Mouse (Mus musculus) forebrain, embryonic 11.5 days (tissue): Measurements from ENCODE around the gene Bbs2. TPM values are rescaled to one million over a fixed set of nuclear protein-coding genes. Genes with fewer than 3 reads are reported as not detected.
"Not testable (repeated sequence)": the region's sequence is repeated elsewhere in the genome, so short reads cannot be mapped to it uniquely, and the experiment has no call there.

ENCODE experiments used
- ATAC-seq: fragments of 200-750 bp; cut with Nextera tagmentation; replicated peaks from 2 replicates; pipeline ENCODE4 v1.8.0; 2017; ENCODE audit warnings: moderate TSS enrichment; ENCODE audit not compliant: low FRiP score
- DNase-seq: peaks from one replicate; pipeline ENCODE4 v3.0.0-alpha.2; 2017; ENCODE audit warnings: low spot score
- H3K27ac ChIP-seq: fragments of 300-500 bp; sonication (generic); 2 replicates; pipeline ENCODE4 v1.5.1; 2014; ENCODE audit warnings: low read depth, low read length
- H3K27me3 ChIP-seq: fragments of 300-500 bp; sonication (generic); 2 replicates; pipeline ENCODE4 v1.6.1; 2014; ENCODE audit warnings: mild to moderate bottlenecking, low read length, mixed read lengths; ENCODE audit not compliant: control insufficient read depth, insufficient read depth
- H3K36me3 ChIP-seq: fragments of 300-500 bp; sonication (generic); 2 replicates; pipeline ENCODE4 v1.6.1; 2014; ENCODE audit warnings: mild to moderate bottlenecking, low read length, moderate library complexity, mixed read lengths; ENCODE audit not compliant: control insufficient read depth, insufficient read depth
- H3K4me1 ChIP-seq: fragments of 300-500 bp; sonication (generic); replicated peaks from 2 replicates; pipeline ENCODE4 v1.6.1; 2014; ENCODE audit warnings: low read length, mixed read lengths; ENCODE audit not compliant: control insufficient read depth, insufficient read depth
- H3K4me2 ChIP-seq: fragments of 300-500 bp; sonication (generic); 2 replicates; pipeline ENCODE4 v1.6.1; 2014; ENCODE audit warnings: low read depth, mild to moderate bottlenecking, low read length, moderate library complexity, mixed read lengths; ENCODE audit not compliant: severe bottlenecking
- H3K4me3 ChIP-seq: fragments of 300-500 bp; sonication (generic); 2 replicates; pipeline ENCODE4 v1.5.1; 2014; ENCODE audit warnings: low read depth, low read length
- H3K9ac ChIP-seq: fragments of 300-500 bp; sonication (generic); 2 replicates; pipeline ENCODE4 v1.6.1; 2014; ENCODE audit warnings: low read length
- H3K9me3 ChIP-seq: fragments of 300-500 bp; sonication (generic); 2 replicates; pipeline ENCODE4 v1.6.1; 2016; ENCODE audit warnings: low read length, mixed read lengths; ENCODE audit not compliant: control insufficient read depth
- WGBS: fragments of 180-500 bp; shearing (Covaris S2); extraction: QIAGEN DNeasy Blood & Tissue Kit; methylation state at CpG from one replicate; pipeline ENCODE4 v1.1.7; 2014; 5-methylcytosine and 5-hydroxymethylcytosine counted together
- polyA plus RNA-seq: library from polyadenylated mRNA; unstranded; fragments of >200 nt; fragmentation: Nextera tagmentation; extraction: Ambion mirVana; gene quantifications from 2 replicates; pipeline ENCODE4 v1.2.1, GENCODE M21; 2014

Bbs2 gene
- polyA plus RNA-seq, 1 experiment from 2014 or later: 23.3 TPM

DNA sequence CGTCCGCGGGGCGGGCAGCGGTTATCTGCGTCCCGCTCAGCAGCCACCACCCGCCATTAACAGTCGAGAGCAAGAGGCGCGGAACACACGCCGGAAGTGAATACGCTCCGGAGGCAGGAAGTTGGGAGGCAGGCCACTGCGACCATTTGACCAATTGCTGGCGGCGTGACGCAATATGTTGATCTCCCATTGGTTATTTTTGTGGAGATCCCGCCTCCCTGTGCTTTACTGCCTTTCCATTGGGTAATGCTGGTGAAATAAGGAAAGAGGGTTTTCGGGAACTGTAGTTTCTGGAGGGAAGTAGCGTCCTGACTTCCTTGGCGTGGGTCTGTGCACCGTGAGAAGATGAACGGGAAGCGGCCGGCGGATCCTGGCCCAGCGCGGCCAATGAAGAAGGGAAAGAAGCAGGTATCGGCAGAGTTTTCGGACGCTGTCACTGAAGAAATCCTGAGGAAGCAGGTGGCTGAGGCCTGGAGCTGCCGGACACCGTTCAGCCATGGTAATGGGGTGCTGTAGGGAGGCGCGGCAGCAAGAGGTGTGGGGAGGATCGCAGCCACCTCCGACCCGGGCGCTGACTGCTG, 61.7 kb downstream of the Bbs2 start, which contains the start of the genes Nudt21 and Ogfod1:
Gene Nudt21 (minus strand): TSS at position 88 of the 581 bp plus-strand sequence.
Gene Ogfod1 (plus strand): TSS at position 255 of the 581 bp plus-strand sequence.
- H3K27me3 ChIP-seq: no peaks in the 10 kb centered on the region
- peak within 1 kb of the TSS; percentile 77 for H3K9ac ChIP-seq
- H3K4me1 ChIP-seq: peaks cover 12% of the 10 kb centered on the region
- no peaks in the 10 kb centered on the region for H3K36me3 ChIP-seq
- ATAC-seq (peak; percentile 99), DNase-seq (peak; percentile 95)
- no peaks in the 10 kb centered on the region for H3K9me3 ChIP-seq
- H3K4me2 ChIP-seq: peak within 1 kb of the TSS; percentile 73
- H3K27ac ChIP-seq: peak within 1 kb of the TSS; percentile 67; the same call in 1 of the 2 replicates
- peak within 1 kb of the TSS; percentile 44 for H3K4me3 ChIP-seq
- under 1% methylated on average over 41 of the region's 41 CpGs for WGBS

DNA sequence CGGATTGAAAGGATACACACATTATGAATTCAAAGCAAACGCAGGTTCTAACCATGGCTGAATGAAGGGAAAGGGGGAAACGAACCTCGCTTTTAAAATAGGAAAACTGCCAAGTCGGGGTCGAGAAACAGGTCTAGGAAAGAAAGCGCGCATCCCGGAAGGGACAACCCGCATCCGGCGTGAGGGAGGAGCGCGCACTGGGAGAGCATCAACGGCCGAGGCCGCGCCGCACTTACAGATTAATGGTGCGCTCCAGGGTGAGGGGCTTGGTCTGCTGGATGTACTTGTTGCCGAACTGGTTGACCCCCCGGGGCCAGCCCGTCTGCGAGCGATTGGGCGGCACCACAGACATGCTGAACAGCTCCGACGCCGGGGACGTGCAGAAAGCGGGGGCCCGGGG, 62.2 kb downstream of the Bbs2 start:
- H3K27me3 ChIP-seq, H3K9me3 ChIP-seq, H3K36me3 ChIP-seq: not testable (repeated sequence)
- peak overlapping the region; percentile 67; the same call in 1 of the 2 replicates for H3K27ac ChIP-seq
- H3K4me2 ChIP-seq: peak overlapping the region; percentile 73
- H3K4me1 ChIP-seq: peaks cover 12% of the 10 kb centered on the region
- ATAC-seq: peak; percentile 88
- peak overlapping the region; percentile 44 for H3K4me3 ChIP-seq
- H3K9ac ChIP-seq: peak overlapping the region; percentile 77
- peak; percentile 87 for DNase-seq
- WGBS: under 1% methylated on average over 24 of the region's 32 CpGs

DNA sequence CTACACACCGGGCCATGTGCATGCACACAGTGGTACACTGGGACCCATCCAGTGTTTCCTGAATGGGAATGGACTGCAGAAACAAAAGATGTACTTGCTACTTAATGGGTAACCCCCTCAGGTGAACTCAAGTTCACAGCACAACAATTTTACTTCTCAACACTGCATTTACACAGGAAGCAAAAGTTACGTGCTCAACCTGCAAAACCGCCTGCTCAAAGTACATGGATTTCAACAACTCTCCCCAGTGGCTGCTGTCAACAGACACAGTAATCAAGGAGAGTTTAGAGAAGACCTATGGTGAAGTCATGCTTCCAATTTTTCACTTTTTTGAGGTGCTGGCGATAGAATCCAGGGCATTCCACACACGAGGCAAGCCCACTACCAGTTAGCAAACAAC, 63.5 kb downstream of the Bbs2 start:
- H3K4me3 ChIP-seq: peak overlapping the region; percentile 44; the same call in 1 of the 2 replicates
- peaks cover 2% of the 10 kb centered on the region; the same call in 1 of the 2 replicates for H3K36me3 ChIP-seq
- H3K4me2 ChIP-seq: peak overlapping the region; percentile 73; the same call in 1 of the 2 replicates
- H3K9me3 ChIP-seq: no peaks in the 10 kb centered on the region
- no peaks in the 10 kb centered on the region for H3K27me3 ChIP-seq
- ATAC-seq (no peak), DNase-seq (no peak)
- H3K4me1 ChIP-seq: peaks cover 12% of the 10 kb centered on the region
- WGBS: 76% methylated on average over 5 of the region's 5 CpGs
- peak overlapping the region; percentile 43 for H3K9ac ChIP-seq
- no peak overlapping the region for H3K27ac ChIP-seq

DNA sequence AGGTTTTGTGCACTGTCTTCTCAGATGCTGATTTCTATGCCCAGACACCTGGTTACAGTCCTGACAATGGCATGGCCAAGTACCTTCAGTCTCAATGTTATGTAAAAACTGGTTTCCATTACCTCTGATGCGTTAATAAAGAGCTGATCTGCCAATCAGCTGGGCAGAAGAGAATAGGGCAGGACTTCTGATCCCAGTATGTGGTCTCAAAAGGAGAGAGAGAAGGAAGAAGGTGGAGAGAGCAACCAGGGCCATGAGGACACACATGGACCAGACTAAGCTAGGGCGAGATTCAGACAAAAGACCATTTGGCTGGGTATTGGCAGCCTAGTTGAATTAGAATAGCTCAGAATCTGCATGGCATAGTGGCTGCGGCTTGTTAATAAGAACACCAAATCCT, 65.1 kb downstream of the Bbs2 start:
- 44% methylated on average over 3 of the region's 3 CpGs for WGBS
- Histone ChIP-seq H3K36me3 (peaks cover 10% of the 10 kb centered on the region), H3K9ac (no peak overlapping the region), H3K4me3 (no peak overlapping the region), H3K4me2 (no peak overlapping the region), H3K27ac (no peak overlapping the region), H3K27me3 (no peaks in the 10 kb centered on the region), H3K4me1 (peaks cover 12% of the 10 kb centered on the region), H3K9me3 (no peaks in the 10 kb centered on the region)
- ATAC-seq (no peak), DNase-seq (no peak)

DNA sequence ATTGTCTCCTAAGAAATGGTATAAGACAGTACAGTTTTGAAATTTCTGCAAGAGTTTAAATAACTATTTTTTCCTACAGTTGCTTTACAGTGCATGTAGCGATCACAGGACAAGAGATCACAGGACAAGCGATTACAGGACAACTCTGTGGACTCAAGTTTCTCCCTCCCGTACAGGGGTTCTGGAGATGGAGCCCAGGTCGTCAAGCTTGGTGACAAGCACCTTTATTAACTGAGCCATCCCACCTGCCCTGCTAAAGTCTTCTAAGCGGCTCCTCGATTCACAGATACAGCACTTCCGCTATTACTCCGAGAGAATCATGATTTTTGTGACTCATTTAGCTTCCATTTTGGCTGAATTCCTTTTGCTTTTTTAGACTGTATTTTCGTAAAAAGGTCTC, 69.0 kb downstream of the Bbs2 start:
- no peaks in the 10 kb centered on the region for H3K9me3 ChIP-seq
- peaks cover 4% of the 10 kb centered on the region; the same call in 1 of the 2 replicates for H3K4me1 ChIP-seq
- peaks cover 22% of the 10 kb centered on the region for H3K36me3 ChIP-seq
- no peak overlapping the region for H3K4me2 ChIP-seq
- H3K27me3 ChIP-seq: no peaks in the 10 kb centered on the region
- DNase-seq (no peak), ATAC-seq (no peak)
- no peak overlapping the region for H3K4me3 ChIP-seq
- no peak overlapping the region for H3K9ac ChIP-seq
- 96% methylated on average over 9 of the region's 9 CpGs for WGBS
- H3K27ac ChIP-seq: no peak overlapping the region

DNA sequence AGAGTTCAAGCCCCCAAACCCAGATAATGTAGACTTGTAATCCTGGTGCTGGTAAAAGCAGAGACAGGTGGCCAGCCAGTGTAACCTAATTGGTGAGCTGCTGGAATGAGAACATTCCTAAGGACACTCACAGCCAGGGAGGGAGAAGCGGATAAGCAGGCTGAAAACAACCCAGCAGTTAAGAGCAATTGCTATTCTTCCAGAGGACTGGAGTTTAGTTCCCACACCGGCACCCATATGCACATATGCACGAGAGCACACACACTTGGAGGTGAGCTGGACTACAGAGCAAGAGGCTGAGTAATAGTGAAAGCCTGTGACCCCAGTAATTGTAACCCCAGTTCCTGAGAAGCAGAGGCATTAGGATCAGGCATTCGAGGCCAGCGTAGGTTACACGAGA, 74.8 kb downstream of the Bbs2 start:
- no peak overlapping the region for H3K27ac ChIP-seq
- ATAC-seq: no peak
- peaks cover 25% of the 10 kb centered on the region for H3K36me3 ChIP-seq

More for the DNA sequence above, 74.8 kb downstream of the Bbs2 start:
- Histone ChIP-seq H3K9ac (no peak overlapping the region), H3K4me1 (no peaks in the 10 kb centered on the region), H3K27me3 (no peaks in the 10 kb centered on the region), H3K4me2 (no peak overlapping the region), H3K9me3 (no peaks in the 10 kb centered on the region), H3K4me3 (no peak overlapping the region)
- WGBS: 96% methylated on average over 6 of the region's 6 CpGs
- DNase-seq: no peak

Other genes with a start within 250 kb of the Bbs2 start
- gene Amfr, start 86.1 kb downstream of the Bbs2 start, polyA plus RNA-seq: 60.5 and 65.3 TPM in 2 replicates
- 195 and 201 TPM in 2 replicates for gene Nudt21, start 61.9 kb downstream of the Bbs2 start, polyA plus RNA-seq
- 16.3 and 18.7 TPM in 2 replicates for gene Ogfod1, start 61.7 kb downstream of the Bbs2 start, polyA plus RNA-seq
- not detected in 2 replicates for gene Mt4, start 38.3 kb upstream of the Bbs2 start, polyA plus RNA-seq
- 43.6 and 52.3 TPM in 2 replicates for gene Mt3, start 53.7 kb upstream of the Bbs2 start, polyA plus RNA-seq
- gene Mt2, start 73.7 kb upstream of the Bbs2 start, polyA plus RNA-seq: 36.5 and 39.0 TPM in 2 replicates
- gene Mt1, start 80.2 kb upstream of the Bbs2 start, polyA plus RNA-seq: 109 and 120 TPM in 2 replicates
- gene Nup93, start 115.6 kb upstream of the Bbs2 start, polyA plus RNA-seq: 135 and 143 TPM in 2 replicates
- not detected in 2 replicates for gene Slc12a3, start 230.3 kb upstream of the Bbs2 start, polyA plus RNA-seq